Mouse (Mus musculus): ENCODE measurements around the gene Gnao1.

Gnao1 gene

DNA sequence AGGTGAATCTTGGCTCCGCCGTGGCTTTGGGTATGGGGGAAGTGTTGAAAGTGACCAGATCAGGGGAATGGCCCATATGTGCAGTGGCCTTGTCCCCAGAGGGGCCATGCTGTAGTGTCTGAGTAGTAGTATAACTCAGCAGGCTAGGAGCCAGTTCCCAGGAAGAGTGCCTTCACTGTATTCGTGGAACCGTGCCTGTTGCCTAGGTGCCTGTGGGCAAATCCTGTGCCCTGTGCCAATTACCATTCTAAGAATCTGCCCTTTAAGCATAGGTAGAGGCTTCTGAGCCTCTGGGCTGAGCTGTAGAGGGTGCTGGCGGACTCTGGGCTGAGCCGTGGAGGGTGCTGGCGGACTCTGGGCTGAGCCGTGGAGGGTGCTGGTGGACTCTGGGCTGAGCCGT, 148.6 kb downstream of the Gnao1 start:
- no peak for DNase-seq

DNA sequence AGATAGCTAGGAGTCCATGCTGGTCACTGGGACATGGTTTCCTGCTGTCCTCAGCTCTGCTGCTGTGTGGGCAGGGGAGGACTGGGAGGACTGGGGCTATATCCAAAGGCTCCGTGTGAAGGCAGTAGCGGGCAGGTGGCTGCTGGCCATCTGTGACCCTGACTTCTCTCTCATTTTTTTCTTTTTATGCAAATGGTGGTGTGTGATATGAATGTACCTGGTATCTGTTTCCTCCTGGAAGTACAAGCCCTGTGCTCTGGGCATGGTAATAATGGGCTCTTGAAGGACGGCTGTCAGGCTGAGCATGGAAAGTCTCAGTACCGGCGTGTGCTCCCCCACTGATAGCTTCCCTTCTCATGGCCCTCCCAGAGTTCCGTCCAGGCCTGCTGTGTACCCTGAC, 151.1 kb downstream of the Gnao1 start:
- DNase-seq = no peak

DNA sequence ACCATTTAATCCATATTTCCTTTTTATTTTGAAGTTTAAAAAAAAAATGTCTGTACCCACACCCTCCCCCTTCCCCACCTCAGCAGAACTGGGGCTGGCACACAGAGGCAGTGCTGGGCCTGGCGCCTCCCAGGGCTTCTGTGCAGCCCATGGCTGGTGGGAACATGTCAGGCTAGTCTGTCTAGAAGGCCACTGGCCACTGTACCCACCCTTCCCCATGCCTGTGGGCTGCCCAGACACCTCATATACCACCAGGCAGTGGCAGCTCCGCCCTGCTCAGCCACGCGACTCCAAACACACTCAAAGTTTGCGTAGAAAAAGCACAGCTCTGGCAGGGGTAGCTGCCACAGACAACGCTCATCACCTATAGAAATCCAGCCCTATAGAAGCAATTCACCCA, 158.5 kb downstream of the Gnao1 start:
- no peak for DNase-seq

DNA sequence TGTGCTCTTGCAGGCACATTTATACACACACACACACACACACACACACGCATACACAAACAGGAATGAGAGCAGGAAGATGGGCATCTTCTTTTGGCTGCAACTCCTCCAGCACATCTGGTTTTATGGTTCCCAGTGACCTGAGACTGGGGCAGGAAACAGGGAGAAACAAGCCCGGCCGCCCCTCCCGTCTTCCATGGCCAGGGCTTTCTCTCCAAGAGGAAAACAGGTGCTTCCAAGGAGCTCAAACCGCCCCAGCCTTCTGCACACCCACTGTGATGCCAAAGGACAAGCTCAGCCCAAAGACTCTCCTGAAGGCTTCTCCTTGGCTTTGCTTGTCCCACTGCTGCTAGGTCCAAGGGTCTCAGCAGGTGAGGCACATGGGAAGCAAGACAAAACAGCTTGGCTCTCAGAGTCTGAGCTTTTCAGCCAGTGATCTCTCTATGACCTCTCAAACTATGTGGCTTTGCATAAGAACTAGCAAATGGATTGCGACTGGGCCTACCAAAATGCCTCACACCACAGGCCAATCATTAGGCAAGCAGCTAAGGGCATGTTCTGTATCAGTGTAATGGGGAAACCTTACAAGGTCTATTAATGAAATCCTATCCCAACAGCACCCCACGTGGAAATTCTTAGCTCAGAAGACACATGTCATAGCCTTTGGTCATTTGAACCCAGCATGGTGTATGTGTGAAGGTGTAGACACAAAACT, 160.0 kb downstream of the Gnao1 start:
- DNase-seq = no peak

DNA sequence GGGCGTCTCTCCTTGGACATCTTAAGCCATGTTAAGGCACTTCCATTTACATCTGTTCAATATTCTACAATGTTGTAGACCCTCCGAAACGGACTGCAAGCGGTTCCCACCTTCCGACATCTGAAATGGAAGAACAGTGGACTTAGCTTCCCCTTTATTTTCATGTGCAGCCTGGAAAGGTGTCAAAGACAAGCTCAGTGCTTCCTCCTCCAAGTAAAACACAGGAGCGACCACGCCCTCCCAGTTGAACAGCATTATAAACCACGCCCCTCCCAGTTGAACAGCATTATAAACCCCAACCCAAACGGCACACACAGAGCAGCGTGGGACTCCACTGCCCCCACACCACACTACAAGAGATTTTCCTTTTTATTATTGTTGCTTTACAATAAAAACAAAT, 161.7 kb downstream of the Gnao1 start:
- peak; percentile 3 for DNase-seq

DNA sequence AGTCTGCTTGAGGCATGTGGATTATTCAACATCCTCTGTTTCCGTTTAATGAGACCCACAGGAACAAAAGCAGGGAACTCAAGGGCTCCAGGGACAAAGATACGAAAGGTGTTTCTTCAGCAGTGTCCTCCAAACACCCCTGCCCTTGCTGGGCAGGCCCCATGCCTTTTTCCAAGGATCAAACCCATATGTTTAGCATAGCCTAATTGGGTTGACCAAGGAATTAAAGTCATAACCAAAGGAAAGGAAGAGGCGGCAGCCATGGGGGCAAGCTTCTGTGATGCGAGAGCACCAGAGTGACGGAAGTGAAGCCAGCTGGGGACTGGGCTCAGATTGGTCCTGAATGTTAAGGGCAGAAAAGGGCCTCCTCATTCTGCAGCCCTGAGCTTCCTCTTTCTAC, 162.4 kb downstream of the Gnao1 start:
- DNase-seq = peak; percentile 3

DNA sequence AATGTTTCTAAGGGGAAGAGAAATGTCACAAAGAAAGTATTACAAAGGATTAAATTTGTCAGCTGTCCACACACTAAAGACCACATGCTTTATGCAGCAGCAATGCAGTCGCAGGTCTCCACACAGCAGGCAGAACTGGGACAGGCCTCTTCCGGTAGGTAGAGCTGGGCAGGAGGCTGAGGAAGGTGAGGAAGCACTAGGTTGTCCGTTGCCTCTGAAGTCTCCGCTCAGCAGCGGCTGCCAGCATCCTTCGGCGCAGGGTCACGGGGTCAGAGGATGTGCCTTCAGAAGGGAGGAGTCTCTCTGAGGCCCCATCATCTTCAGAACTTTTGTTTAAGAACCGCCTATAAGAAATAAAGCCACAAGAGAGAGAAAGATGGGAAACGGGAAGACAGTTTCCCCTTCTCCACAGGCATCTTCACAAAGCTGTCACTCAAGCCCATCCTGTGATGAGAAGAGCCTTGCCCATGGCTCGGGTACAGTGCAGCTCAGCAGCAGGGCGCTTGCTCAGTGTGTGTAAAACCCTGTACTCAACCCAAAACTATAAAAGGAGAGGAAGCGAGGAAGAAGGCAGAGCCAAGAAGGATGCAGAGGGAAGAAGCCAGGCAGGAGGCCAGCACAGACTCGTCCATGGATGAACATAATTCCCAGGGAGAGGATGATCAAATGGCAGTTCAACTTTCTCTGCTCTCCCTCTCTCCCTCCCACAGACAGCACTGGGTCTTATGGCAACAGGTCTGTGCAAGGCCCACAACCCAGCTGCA, 163.4 kb downstream of the Gnao1 start:
- no peak for DNase-seq

DNA sequence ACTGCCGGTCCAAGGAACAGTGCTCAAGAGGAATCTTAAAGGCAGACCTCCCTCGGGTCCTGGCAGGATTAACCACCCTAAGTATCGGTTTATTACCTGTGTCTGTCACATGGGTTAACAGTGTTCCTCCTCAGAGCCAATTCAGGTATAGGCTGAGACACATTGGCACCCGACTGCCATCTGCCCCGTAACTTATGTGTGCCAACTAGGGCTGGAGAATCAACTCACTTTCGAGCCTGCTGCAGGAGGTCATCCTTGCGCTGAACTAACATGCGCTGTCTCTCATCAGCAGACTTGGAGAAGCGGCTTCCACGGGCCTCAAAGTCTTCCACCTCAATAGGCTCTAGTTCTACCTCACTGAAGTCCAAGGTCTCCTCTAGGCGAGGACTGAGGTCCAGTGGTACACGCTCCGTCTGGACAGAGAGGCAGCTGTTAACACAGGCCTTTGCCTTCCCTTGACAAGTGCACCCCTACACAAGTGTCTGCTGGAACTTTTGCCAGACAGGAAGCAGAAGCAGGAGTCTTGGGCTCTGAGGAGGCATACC, 164.1 kb downstream of the Gnao1 start:
- DNase-seq = no peak

DNA sequence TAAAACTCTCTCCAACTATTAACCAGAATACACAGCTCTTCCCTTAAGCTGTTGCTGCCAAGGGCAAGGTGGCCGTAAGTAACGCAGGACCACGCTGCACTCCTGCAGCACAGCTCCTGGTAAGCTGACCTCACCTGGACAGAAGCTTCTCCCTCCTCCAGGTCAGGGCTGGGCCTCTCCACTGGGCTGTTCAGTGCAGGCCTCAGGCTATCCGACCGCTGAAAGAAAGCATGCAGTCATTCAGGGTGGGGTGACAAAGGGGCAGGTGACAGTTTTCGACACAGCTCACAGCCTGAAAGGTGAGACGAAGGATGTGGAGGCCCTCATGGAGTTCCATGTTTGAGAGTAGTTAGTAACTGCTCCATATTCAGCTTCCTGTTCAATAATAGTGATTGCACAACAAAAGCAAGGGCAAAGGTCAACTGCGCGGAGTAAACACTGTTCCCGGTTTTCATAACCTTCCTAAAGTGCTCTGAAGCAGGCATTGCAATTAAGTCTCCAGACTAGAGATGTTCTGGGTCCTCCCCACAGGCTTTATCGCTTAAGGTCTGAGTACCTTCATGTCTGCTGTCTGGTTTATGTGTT, 164.9 kb downstream of the Gnao1 start:
- DNase-seq = no peak

DNA sequence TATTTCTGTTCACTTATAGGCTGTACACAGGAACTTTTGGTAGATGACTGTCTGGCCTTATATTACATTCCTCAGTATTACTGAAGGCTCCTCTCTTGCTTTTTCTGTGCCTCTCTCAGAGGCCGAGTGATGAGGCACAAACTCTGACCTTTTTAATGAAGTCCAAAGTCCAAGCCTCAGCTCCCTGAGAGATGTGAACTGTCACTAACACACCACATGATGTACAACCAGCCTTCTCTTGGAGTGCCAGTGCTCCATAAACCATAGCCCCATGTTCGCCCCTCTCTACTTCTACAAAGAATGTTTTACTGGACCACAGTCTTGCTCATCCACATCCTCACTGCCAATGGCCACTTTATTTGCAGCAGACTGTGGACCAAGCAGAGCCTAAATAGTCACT, 165.6 kb downstream of the Gnao1 start:
- DNase-seq = no peak

DNA sequence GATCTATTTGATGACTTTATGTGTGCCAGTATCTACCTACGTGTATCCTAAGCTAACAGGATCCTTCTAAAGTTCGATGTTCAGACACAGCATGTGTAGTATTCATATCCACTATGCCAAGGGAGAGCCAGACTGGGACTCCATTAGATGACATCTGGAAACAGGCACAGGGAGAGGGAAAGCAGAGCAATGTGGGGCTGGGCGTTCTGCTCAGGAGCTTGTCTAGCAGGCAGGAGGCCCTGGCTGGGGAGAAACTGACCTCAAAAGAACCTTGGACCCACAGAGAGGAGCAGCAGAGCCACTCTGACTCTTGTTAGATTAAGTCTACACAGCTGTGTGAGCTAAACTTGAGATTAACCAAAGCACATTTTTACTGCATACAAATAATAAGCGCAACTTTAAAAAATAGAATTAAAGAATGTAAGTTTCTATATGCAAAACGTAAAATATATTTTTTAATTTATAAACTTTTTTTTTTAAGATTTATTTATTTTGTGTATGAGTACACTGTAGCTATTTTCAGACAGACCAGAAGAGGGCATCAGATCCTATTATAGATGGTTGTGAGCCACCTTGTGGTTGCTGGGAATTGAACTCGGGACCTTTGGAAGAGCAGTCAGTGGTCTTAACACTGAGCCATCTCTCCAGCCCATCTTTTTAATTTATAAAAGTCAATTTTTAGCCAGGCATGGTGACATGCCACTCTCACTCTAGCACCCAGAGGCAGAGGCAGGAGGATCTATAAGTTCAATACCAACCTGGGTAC, 166.9 kb downstream of the Gnao1 start:
- no peak for DNase-seq

DNA sequence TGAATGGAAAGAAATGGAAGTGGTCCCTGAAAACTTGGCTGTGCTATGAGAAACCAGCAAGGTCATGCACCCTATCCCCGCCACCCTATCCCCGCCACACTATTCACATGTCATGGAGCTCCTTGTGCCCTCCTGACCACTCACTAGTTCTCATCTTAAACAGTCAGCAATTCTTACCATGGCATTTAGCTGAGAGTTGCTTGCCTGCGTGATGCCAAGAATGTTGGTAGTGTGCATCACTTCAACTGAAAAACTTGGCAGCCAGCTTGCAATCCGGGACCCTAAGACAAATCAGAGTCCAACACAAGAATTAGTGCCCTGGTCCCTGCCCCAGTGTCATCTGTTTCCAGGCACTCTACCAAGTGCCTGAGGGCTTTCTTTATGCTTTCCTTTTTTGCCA, 170.4 kb downstream of the Gnao1 start:
- DNase-seq = no peak

DNA sequence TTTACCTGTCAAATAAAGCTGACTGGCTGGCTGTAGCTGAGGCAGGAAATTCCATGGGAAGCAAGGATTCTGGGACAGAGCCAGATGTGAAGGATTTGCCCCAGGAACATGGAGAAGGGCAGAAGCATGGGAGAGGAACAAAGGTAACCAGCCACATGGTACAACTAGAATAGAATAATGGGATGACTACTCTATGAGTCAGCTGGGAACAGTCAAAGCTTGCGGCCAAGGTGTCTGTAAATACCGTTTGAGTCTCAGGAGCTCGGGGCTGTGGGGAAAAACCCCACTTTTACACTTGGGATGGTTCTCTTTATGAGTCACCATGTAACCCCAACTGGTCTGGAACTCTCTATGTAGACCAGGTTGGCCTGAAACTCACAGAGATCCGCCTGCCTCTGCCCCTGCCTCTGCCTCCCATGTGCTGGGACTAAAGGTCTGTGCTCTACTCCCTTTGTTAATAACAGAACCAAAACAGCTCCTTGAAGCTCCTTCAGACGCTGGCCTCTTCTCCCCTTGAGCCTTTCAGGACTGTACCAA, 172.0 kb downstream of the Gnao1 start:
- no peak for DNase-seq

DNA sequence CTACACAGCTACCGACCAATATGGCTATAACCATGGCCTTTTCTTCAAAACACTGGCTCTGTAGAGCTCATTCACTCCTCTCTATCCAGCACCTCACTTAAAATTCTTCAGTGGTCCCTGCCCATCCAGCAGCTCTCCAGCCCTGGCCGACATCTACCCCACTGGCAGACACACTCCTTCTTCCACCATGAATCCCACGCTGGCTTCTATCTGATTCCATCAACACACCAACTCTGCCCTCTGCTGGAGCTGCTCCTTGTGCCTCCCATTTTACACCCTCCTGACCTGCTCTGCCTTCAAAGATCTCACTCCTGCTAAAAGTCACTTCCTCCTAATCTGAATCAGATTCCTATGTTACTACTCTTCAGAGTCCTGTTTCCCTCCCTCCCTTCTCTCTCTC, 174.1 kb downstream of the Gnao1 start:
- DNase-seq = no peak

DNA sequence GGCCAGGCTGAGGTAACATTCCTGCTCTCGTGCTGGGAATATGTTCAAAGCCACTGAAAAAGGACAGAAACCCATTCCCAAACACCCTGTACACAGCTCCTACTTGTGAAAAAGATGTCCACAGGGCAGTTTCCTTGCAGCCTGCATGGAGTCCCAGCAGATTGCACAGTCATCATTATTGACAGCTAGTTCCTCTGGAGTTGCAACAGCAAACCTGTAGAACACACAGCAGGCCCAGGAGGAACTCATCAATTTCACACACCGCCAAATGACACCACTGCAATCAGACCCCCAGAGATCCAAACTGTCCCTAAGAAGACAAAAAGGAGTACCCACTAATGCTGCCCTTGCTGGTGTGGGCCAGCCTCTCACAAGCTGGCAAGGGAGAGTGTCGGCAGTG, 175.0 kb downstream of the Gnao1 start:
- DNase-seq = no peak

DNA sequence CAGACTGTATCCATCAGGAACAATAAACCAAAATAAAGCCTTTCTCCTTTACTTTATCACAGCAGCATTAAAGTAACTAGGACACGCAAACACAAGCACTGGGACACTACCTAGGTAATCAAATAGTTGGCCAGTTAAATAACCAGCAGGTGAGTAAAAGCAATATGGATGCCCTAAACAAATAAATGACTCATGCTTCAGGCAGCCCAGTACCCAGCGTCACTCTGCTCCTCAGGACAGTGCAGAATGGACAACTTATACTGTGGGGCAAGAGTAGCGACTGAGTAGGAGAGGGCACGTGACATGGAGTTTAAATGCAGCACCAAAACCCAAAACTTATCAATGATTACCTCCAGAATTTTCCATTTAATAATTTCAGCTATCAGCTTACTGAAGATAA, 180.0 kb downstream of the Gnao1 start:
- DNase-seq = no peak

DNA sequence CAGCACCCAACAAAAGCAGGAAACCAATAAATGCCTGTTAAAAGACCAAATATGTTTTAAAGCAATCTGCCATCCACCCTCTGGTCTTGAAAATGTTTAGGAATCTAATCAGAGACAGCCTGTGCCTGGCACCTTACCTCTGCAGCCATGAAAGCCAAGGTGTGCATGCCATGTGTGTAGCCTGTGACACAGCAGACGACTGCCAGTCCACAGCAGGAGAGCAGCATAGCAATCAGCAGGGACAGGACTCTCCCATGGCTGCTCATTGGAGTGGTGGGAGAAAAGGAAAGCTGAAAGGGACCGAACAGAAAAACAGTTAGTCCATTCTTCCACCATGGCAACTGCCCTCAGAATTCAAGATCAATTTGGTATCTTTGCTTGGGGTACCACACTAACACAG, 189.2 kb downstream of the Gnao1 start:
- DNase-seq = no peak

DNA sequence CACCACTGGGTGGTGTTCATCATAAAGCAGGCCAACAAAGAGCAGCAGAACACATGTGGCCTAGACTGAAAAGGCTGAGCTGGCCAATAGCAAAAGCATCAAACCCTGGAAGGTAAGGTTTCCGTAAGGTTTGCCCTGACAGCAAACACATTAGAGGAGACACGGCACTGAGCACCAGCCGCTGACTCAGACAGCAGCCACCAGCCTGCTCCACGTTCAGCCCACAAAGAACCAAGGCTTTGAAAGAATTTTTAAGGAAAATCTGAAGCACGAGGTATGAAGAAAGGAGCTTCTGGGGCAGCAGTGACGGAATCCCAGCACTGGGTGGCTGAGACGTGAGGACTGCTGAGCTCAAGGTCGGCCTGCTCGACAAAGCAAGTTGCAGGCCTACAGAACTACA, 194.4 kb downstream of the Gnao1 start:
- no peak for DNase-seq

DNA sequence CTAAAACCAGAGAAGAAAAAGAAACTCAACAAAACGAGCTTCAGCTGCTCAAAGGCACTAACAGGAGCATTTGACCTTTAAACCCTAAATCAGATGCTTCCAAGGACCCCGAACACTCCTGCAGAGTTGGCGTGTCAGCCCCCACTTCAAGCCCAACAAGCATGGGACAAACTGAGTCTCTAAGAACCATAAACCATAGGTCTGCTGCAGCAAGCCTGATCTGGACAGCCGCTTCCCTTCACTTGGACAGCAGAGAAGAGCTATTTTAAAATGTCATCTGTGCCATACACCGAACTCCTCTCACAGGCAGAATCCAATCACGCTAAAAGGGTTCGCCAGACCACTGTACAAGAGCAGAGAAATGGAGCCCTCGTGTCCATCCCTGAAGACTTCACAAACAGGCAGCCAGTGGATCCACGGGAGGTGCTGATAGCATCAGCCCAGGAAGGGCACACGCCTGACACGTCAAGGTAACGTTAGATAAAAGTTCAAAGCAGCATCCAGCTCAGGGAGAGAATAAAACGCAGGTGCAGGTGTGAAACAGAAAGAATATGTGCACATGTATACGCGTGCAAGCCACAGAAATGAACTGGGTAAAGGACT, 199.6 kb downstream of the Gnao1 start:
- DNase-seq = no peak

DNA sequence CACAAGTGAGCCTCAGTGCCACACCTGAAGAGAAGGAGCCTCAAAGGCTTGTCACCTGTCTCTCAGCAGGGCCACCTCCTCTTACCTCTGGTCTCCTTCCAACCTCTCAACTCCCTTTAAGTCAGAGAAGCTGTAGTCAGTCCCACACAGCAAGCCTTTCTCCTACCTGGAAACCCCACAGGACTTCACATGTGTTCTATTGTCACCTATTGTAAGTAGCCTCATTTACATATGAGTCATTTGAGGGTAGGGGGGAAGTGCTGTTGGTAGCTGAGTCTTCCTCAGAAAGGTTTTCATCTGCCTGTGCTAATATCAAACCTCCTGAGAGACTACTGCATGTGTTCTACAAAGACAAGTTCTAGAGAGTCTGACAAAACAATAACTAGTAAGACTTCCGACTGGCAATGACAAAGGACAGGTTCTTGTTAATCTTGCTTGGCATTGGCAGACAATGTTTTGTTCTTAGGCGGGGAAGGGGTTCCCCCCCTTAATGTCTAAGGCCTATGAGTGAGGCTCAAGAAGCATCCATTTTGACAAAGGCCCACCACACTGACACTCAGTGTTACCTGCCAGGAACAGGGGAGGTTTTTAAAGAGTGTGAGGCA, 200.4 kb downstream of the Gnao1 start:
- no peak for DNase-seq

DNA sequence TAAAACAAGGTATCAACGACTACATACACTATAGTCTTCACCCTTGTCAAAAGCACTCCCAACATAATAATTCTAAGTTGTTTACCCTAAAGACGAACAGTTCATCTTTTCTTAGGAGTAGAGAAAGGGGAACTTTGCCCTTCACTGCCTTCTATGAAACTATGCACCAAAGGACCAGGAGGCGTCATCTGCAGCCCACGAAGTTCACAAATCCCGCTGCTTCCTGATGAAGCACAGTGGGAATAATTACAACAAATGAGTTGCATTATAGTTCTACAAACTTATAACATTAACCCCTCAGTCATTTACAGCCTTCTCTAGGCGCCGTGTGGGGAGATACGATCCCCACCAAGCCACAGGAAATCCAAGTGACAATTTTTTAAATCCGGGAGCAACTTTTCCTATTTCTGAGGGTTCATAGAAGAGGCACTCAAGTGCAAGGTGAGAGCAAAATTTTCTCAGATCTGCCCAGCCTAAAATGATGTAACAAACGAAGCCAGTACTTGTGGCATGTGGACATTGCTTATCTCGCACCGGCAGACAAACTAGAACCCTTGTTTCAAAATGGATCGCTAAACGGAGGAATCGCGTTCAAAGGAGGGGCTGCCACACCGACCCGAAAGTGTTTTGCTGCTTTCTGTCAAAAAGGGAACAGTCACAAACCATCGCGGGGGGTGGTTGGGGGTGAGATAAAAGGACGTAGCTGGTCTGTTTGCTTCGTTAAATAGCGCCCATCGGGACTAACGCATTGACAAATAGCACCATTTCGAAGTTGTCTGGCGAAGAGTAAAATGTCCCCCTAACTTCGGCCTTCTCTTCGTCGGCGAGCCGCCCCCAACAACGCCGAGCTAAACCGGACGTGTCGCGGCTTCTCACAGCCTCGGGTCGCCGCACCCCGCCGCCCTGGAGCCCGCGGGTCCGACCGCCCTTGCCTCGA, 201.6 kb downstream of the Gnao1 start:
- no peak for DNase-seq

All from right cerebral cortex, postnatal 25 days (tissue).